Mouse (Mus musculus): ENCODE data around the gene Lhpp.

DNA sequence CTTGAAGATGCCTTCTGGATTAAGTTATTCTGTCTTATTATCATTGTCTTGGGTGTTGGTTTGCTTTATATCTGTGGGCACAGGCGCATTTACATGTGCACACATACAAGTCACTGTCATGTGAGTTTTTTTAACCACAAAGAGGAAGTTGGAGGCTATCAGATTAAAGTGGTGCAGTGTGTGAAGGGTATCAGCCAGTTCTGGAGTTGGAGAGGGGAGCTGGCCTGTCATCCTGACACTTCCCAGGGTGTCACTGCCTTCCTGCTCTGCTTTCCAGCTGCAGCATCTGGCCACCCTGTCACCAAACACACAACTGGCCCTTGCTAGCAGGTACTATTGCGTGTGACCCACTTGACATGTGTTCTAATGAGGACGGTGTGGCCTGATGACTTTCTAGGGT, 76.1 kb downstream of the Lhpp start:
- TF ChIP-seq MAX (IDR thresholded peaks at IDR 0.05; ENCODE audit: low read depth) (no peak), POLR2A (IDR thresholded peaks at IDR 0.05; ENCODE audit: insufficient read length, low read depth) (no peak), USF1 (IDR thresholded peaks at IDR 0.05; ENCODE audit: low read depth) (no peak)

All from myocyte (in vitro differentiated cells).